Mouse (Mus musculus) liver, embryonic 14.5 days (tissue): ENCODE data around the gene Suds3. TPM values are rescaled to one million over a fixed set of nuclear protein-coding genes. Genes with fewer than 3 reads are reported as not detected.
A peak's percentile ranks its signal among the peaks of the same experiment; 100 is the strongest.

Source experiments
- ATAC-seq: fragments of 200-750 bp; cut with Nextera tagmentation; 2 replicates; pipeline ENCODE4 v1.8.0; 2017; ENCODE audit warnings: moderate number of reproducible peaks, mild to moderate bottlenecking, moderate library complexity; ENCODE audit not compliant: insufficient read depth
- DNase-seq, 3 experiments: peaks; one replicate each; pipeline ENCODE4 v3.0.0-alpha.2; 2012 to 2013; ENCODE audit warnings: low read depth in 3 of 3, low spot score in 3 of 3
- H3K27ac ChIP-seq: fragments of 300-500 bp; sonication (generic); 2 replicates; pipeline ENCODE4 v1.5.1; 2014; ENCODE audit warnings: moderate library complexity, mild to moderate bottlenecking, control low read depth, inconsistent platforms
- H3K27me3 ChIP-seq: fragments of 300-500 bp; sonication (generic); 2 replicates; pipeline ENCODE4 v1.6.1; 2014; ENCODE audit warnings: mild to moderate bottlenecking, low read length, moderate library complexity; ENCODE audit not compliant: control insufficient read depth, insufficient read depth
- H3K36me3 ChIP-seq: fragments of 300-500 bp; sonication (generic); replicated peaks from 2 replicates; pipeline ENCODE4 v1.6.1; 2014; ENCODE audit warnings: low read depth; ENCODE audit not compliant: control insufficient read depth, insufficient read depth
- H3K4me1 ChIP-seq, 2 experiments: fragments of 200-500 bp in 1 of 2; fragments of 300-500 bp in 1 of 2; sonication (generic) in 1 of 2; replicated peaks; 2 replicates each; pipeline ENCODE4 v1.6.1; 2012 to 2014; ENCODE audit warnings: antibody characterized with exemption in 1 of 2, inconsistent platforms in 1 of 2, low read length in 1 of 2; ENCODE audit not compliant: control insufficient read depth in 2 of 2, insufficient read depth in 2 of 2
- H3K4me2 ChIP-seq: fragments of 300-500 bp; sonication (generic); 2 replicates; pipeline ENCODE4 v1.6.1; 2014; ENCODE audit warnings: low read depth, mild to moderate bottlenecking, control low read depth, moderate library complexity
- H3K4me3 ChIP-seq, 2 experiments: fragments of 200-500 bp in 1 of 2; fragments of 300-500 bp in 1 of 2; sonication (generic) in 1 of 2; 2 replicates each; pipeline ENCODE4 v1.5.1; 2012 to 2014; ENCODE audit warnings: low read depth in 2 of 2, low read length in 2 of 2, mild to moderate bottlenecking in 2 of 2, control low read depth in 1 of 2, inconsistent platforms in 1 of 2, moderate library complexity in 1 of 2; ENCODE audit not compliant: insufficient read depth in 1 of 2
- H3K9ac ChIP-seq: fragments of 300-500 bp; sonication (generic); replicated peaks from 2 replicates; pipeline ENCODE4 v1.6.1; 2014; ENCODE audit warnings: mild to moderate bottlenecking, control low read depth, moderate library complexity
- H3K9me3 ChIP-seq: fragments of 300-500 bp; sonication (generic); 2 replicates; pipeline ENCODE4 v1.6.1; 2016; ENCODE audit warnings: low read length, mixed read lengths; ENCODE audit not compliant: control insufficient read depth
- CTCF ChIP-seq: IDR thresholded peaks from 2 replicates; pipeline ENCODE4 v1.5.1; 2016; ENCODE audit warnings: antibody characterized with exemption, low read depth, control low read depth
- EP300 ChIP-seq: IDR thresholded peaks from 2 replicates; pipeline ENCODE4 v1.6.1; 2016; ENCODE audit warnings: antibody characterized with exemption, low read depth
- WGBS: fragments of 180-500 bp; shearing (Covaris S2); extraction: QIAGEN DNeasy Blood & Tissue Kit; methylation state at CpG from one replicate; pipeline ENCODE4 v1.1.7; 2014; ENCODE audit not compliant: insufficient replicate concordance; 5-methylcytosine and 5-hydroxymethylcytosine counted together
- polyA plus RNA-seq, 2 experiments: library from polyadenylated mRNA; depleted of rRNA in 1 of 2; stranded (reverse) in 1 of 2; unstranded in 1 of 2; fragments of >200 nt; fragmentation: Nextera tagmentation in 1 of 2; extraction: Ambion mirVana in 1 of 2; gene quantifications; 2 replicates each; pipeline versions ENCODE4 v1.2.1 to v1.2.3; 2012 to 2014

The Suds3 gene
- polyA plus RNA-seq, 2 experiments = 19.8 to 22.7 TPM

DNA sequence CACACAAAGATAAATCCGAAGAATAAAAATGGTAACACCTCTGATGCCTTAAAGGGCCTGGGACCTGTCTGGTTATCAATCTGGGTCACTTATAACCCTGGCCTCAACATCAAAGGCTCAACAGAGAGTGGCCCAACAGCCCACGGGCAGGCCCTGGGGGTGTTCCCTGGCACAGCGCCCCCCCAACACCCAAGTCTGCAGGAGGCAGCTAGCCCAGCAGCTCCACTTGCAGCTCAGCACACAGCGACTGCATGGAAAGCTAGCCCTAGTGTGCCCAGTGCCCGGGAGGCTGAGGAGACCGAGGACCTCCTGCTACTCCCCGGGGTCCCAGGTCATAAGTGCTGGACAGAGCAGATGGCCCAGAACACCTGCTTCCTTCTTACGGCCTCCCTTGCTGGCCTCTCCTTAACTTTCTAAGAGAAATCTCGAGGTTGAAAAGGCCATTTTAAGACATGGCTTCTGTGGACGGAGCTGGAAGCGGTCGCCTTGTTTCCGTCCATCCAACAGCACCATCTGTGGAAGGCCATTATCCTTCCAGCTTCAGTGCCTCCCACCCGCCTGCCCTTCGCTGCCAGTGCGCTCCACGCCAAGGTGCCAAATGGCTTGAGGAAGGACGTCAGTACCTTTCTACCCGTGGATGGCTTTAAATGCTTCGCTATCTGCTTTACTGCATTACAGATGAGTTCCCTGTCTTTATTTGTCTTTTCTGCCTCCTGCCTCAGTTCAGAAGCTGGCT is 12.6 kb downstream of the Suds3 start:
- ATAC-seq (no peak), DNase-seq (no peak)
- H3K9me3 ChIP-seq = no peaks in the 10 kb centered on the region
- WGBS = 86% methylated on average over 20 of the region's 20 CpGs
- H3K36me3 ChIP-seq = no peaks in the 10 kb centered on the region; the same call in none of the 2 replicates
- H3K4me3 ChIP-seq = no peak overlapping the region
- no peak overlapping the region for H3K9ac ChIP-seq
- no peak overlapping the region for H3K4me2 ChIP-seq
- no peaks in the 10 kb centered on the region for H3K4me1 ChIP-seq
- no peak for TF ChIP-seq CTCF
- H3K27ac ChIP-seq = no peak overlapping the region
- no peaks in the 10 kb centered on the region for H3K27me3 ChIP-seq

DNA sequence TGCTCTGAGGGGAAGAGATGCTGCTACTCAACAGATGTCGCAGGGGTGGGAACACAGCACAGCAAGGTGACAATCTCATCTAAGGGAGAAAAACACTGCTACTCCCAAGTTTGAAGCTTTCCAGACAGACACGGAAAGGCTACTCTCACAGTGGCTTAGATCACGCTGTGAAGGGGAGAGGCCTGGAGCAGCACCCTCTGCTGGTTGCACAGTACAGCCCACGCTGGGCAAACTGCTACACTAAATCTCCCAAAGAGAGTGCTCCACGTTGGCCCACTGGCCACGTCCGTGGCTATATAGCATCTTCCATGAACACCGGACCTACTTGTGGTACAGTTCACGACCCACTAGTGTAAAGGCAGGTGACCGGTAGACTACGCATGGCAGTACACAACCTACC is 16.2 kb downstream of the Suds3 start:
- DNase-seq (no peak), ATAC-seq (no peak)
- no peaks in the 10 kb centered on the region for H3K27me3 ChIP-seq
- no peak overlapping the region for H3K9ac ChIP-seq
- WGBS = 81% methylated on average over 11 of the region's 11 CpGs
- H3K36me3 ChIP-seq = peaks cover 3% of the 10 kb centered on the region
- H3K27ac ChIP-seq = no peak overlapping the region
- no peak overlapping the region for H3K4me3 ChIP-seq
- no peaks in the 10 kb centered on the region for H3K9me3 ChIP-seq
- H3K4me1 ChIP-seq = no peaks in the 10 kb centered on the region
- H3K4me2 ChIP-seq = no peak overlapping the region
- peak; percentile 40 for TF ChIP-seq CTCF
- no peak for TF ChIP-seq EP300

DNA sequence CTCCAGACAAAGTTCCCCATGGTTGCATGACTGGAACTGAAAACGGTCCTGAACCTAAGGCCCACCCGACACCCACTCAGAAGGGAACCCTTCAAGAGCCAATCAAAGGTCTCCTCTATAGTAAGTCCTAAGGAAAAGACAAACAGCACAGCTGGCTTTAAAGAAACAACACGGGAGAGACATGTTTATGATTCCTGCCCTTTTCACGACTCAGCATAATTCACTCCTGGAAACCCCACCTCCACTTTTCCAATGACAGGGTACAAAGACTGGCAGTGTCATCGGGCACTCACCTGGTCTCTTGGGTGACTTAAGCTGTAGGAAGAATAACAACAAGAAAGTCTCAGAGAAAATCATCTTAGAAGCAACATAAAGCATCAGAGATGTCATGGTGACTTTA is 16.9 kb downstream of the Suds3 start:
- Histone ChIP-seq H3K4me2 (no peak overlapping the region), H3K4me1 (no peaks in the 10 kb centered on the region), H3K27me3 (no peaks in the 10 kb centered on the region), H3K4me3 (no peak overlapping the region), H3K9ac (no peak overlapping the region), H3K36me3 (peaks cover 3% of the 10 kb centered on the region), H3K9me3 (no peaks in the 10 kb centered on the region), H3K27ac (no peak overlapping the region)
- no peak for ATAC-seq
- TF ChIP-seq EP300 (no peak), CTCF (no peak)
- WGBS = 72% methylated on average over 5 of the region's 5 CpGs
- DNase-seq = no peak

DNA sequence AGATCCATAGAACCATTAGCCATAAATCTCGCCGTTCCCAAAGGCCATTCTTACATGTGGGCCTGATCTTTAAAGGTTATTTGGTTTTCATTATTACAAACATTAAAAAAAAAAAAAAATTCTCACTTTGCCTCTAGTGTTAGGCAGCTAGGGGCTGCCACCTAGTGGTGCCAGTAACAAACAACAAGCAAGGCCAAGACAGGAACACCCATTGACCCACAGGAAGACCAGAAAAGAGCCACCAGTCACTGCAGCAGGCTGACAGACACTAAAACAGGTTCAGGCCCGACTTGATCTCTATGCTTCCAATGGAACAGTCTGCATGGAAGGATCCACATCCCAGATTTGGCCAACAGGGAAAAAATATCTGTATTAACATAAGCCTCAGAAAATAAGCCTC is 19.2 kb downstream of the Suds3 start:
- no peaks in the 10 kb centered on the region for H3K4me1 ChIP-seq
- WGBS = 44% methylated on average over 3 of the region's 3 CpGs
- DNase-seq (peak in 1 of 3 experiments; percentile 19), ATAC-seq (no peak)
- peak; percentile 81 for TF ChIP-seq CTCF
- no peak for TF ChIP-seq EP300
- H3K36me3 ChIP-seq = peaks cover 8% of the 10 kb centered on the region
- no peak overlapping the region for H3K9ac ChIP-seq
- no peak overlapping the region for H3K4me2 ChIP-seq
- H3K9me3 ChIP-seq = no peaks in the 10 kb centered on the region
- H3K4me3 ChIP-seq = no peak overlapping the region
- no peaks in the 10 kb centered on the region for H3K27me3 ChIP-seq
- no peak overlapping the region for H3K27ac ChIP-seq

DNA sequence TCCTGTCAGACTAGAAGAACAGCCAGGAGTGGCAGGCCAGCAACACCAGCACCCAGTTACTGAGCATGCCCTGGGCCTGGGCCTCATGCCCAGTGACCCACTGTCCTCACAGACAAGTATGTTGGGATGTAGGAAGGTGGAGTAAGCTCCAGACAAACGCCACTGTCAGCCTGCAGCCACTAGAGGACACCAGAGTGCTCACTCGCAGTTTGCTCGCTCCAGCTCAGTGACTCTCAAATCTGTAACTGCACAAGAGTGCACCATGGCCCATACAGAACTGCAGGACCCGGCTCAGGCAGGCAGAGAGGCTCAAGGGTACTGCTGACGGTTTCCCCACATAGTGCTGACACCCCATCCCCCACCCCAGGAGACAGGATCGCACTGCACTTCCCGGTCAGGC is 21.5 kb downstream of the Suds3 start:
- peak in 1 of 3 experiments; percentile 40 for DNase-seq
- Histone ChIP-seq H3K9ac (no peak overlapping the region), H3K9me3 (no peaks in the 10 kb centered on the region), H3K4me2 (no peak overlapping the region), H3K4me3 (no peak overlapping the region), H3K4me1 (no peaks in the 10 kb centered on the region), H3K27ac (no peak overlapping the region), H3K36me3 (peaks cover 10% of the 10 kb centered on the region), H3K27me3 (no peaks in the 10 kb centered on the region)
- ATAC-seq = no peak
- TF ChIP-seq CTCF (peak; percentile 75), EP300 (no peak)
- 59% methylated on average over 7 of the region's 7 CpGs for WGBS
